Mouse (Mus musculus) heart, postnatal 0 days (tissue): ENCODE data around the gene Tyk2. TPM values are rescaled to one million over a fixed set of nuclear protein-coding genes. Genes with fewer than 3 reads are reported as not detected.

ENCODE experiments used
- ATAC-seq: fragments of 200-750 bp; cut with Nextera tagmentation; 2 replicates; pipeline ENCODE4 v1.8.0; 2017; ENCODE audit warnings: low read depth, moderate number of reproducible peaks, moderate library complexity; ENCODE audit not compliant: insufficient read depth
- DNase-seq: peaks from one replicate; pipeline ENCODE4 v3.0.0-alpha.2; 2016; ENCODE audit warnings: low spot score
- H3K27ac ChIP-seq: fragments of 300-500 bp; sonication (generic); 2 replicates; pipeline ENCODE4 v1.5.1; 2014; ENCODE audit warnings: low read depth, mild to moderate bottlenecking
- H3K27me3 ChIP-seq: fragments of 300-500 bp; sonication (generic); 2 replicates; pipeline ENCODE4 v1.6.1; 2014; ENCODE audit warnings: low read length, mixed read lengths; ENCODE audit not compliant: control insufficient read depth, insufficient read depth
- H3K36me3 ChIP-seq: fragments of 300-500 bp; sonication (generic); replicated peaks from 2 replicates; pipeline ENCODE4 v1.6.1; 2014; ENCODE audit warnings: low read length, mixed read lengths; ENCODE audit not compliant: control insufficient read depth, insufficient read depth
- H3K4me1 ChIP-seq: fragments of 300-500 bp; sonication (generic); 2 replicates; pipeline ENCODE4 v1.6.1; 2014; ENCODE audit warnings: antibody characterized with exemption; ENCODE audit not compliant: control insufficient read depth, insufficient read depth
- H3K4me2 ChIP-seq: fragments of 300-500 bp; sonication (generic); 2 replicates; pipeline ENCODE4 v1.6.1; 2014; ENCODE audit warnings: low read depth, mild to moderate bottlenecking, low read length, moderate library complexity
- H3K4me3 ChIP-seq: fragments of 300-500 bp; sonication (generic); 2 replicates; pipeline ENCODE4 v1.5.1; 2014; ENCODE audit warnings: low read depth, low read length
- H3K9ac ChIP-seq: fragments of 300-500 bp; sonication (generic); replicated peaks from 2 replicates; pipeline ENCODE4 v1.6.1; 2014; ENCODE audit warnings: low read depth, low read length, mixed read lengths
- H3K9me3 ChIP-seq: fragments of 300-500 bp; sonication (generic); replicated peaks from 2 replicates; pipeline ENCODE4 v1.6.1; 2016; ENCODE audit warnings: low read length; ENCODE audit not compliant: control insufficient read depth
- CTCF ChIP-seq: IDR thresholded peaks from 2 replicates; pipeline ENCODE4 v1.5.1; 2016; ENCODE audit warnings: antibody characterized with exemption, control low read depth, low read depth
- EP300 ChIP-seq: IDR thresholded peaks from 2 replicates; pipeline ENCODE4 v1.6.1; 2016; ENCODE audit warnings: antibody characterized with exemption, low read depth
- WGBS: fragments of 180-500 bp; shearing (Covaris S2); extraction: QIAGEN DNeasy Blood & Tissue Kit; methylation state at CpG from one replicate; pipeline ENCODE4 v1.1.7; 2014; 5-methylcytosine and 5-hydroxymethylcytosine counted together
- polyA plus RNA-seq: library from polyadenylated mRNA; unstranded; fragments of >200 nt; fragmentation: Nextera tagmentation; extraction: Ambion mirVana; gene quantifications from 2 replicates; pipeline ENCODE4 v1.2.1, GENCODE M21; 2015
- total RNA-seq: library from RNA; depleted of rRNA; stranded (reverse); fragments of >200 nt; gene quantifications from 2 replicates; pipeline ENCODE4 v1.2.3, GENCODE M21; 2014; ENCODE audit warnings: low replicate concordance

Tyk2 gene
- total and polyA plus RNA-seq, 2 experiments from 2014 or later, result 7.7 to 17.9 TPM

- 60% methylated on average over 5 of the region's 5 CpGs for WGBS
- no peak overlapping the region for H3K27ac ChIP-seq
- ATAC-seq, result no peak
Observed at GRCm38 (mm10) chr9:21105760-21106564, 25.1 kb downstream of the Tyk2 start.

GRCm38 (mm10) chr9:21104814-21105213 is 26.2 kb downstream of the Tyk2 start:
- Histone ChIP-seq H3K36me3 (no peaks in the 10 kb centered on the region; the same call in 1 of the 2 replicates), H3K4me2 (no peak overlapping the region), H3K27me3 (no peaks in the 10 kb centered on the region), H3K4me1 (no peaks in the 10 kb centered on the region), H3K9me3 (no peaks in the 10 kb centered on the region), H3K4me3 (no peak overlapping the region), H3K27ac (no peak overlapping the region), H3K9ac (no peak overlapping the region)
- TF ChIP-seq CTCF (no peak), EP300 (no peak)
- DNase-seq (no peak), ATAC-seq (no peak)
- 79% methylated on average over 6 of the region's 6 CpGs for WGBS

More at GRCm38 (mm10) chr9:21105760-21106564, 25.1 kb downstream of the Tyk2 start:
- Histone ChIP-seq H3K4me1 (no peaks in the 10 kb centered on the region), H3K9me3 (no peaks in the 10 kb centered on the region), H3K4me3 (no peak overlapping the region), H3K9ac (no peak overlapping the region), H3K4me2 (no peak overlapping the region), H3K36me3 (peaks cover 4% of the 10 kb centered on the region; the same call in 1 of the 2 replicates), H3K27me3 (no peaks in the 10 kb centered on the region)
- DNase-seq, result no peak
- TF ChIP-seq EP300, result no peak
- no peak for TF ChIP-seq CTCF

- Histone ChIP-seq H3K4me3 (no peak overlapping the region), H3K27ac (no peak overlapping the region), H3K27me3 (no peaks in the 10 kb centered on the region), H3K36me3 (no peaks in the 10 kb centered on the region; the same call in 1 of the 2 replicates), H3K4me1 (no peaks in the 10 kb centered on the region), H3K9me3 (no peaks in the 10 kb centered on the region), H3K4me2 (no peak overlapping the region), H3K9ac (no peak overlapping the region)
- WGBS, result 79% methylated on average over 2 of the region's 2 CpGs
- ATAC-seq (no peak), DNase-seq (no peak)
- TF ChIP-seq CTCF, result no peak
- no peak for TF ChIP-seq EP300
Observed at GRCm38 (mm10) chr9:21102076-21102475, 29.0 kb downstream of the Tyk2 start.

- H3K27ac ChIP-seq, result no peak overlapping the region
- no peaks in the 10 kb centered on the region for H3K9me3 ChIP-seq
- DNase-seq (no peak), ATAC-seq (no peak)
- H3K4me2 ChIP-seq, result no peak overlapping the region
- TF ChIP-seq EP300, result no peak
- TF ChIP-seq CTCF, result no peak
- H3K27me3 ChIP-seq, result no peaks in the 10 kb centered on the region
- 39% methylated on average over 15 of the region's 15 CpGs for WGBS
- H3K4me3 ChIP-seq, result no peak overlapping the region
- H3K36me3 ChIP-seq, result no peaks in the 10 kb centered on the region; the same call in 1 of the 2 replicates
- H3K9ac ChIP-seq, result no peak overlapping the region
- H3K4me1 ChIP-seq, result no peaks in the 10 kb centered on the region
Observed at GRCm38 (mm10) chr9:21100447-21101161, 30.4 kb downstream of the Tyk2 start.

- Histone ChIP-seq H3K4me3 (no peak overlapping the region), H3K9ac (no peak overlapping the region), H3K27me3 (no peaks in the 10 kb centered on the region), H3K36me3 (no peaks in the 10 kb centered on the region), H3K4me2 (no peak overlapping the region), H3K4me1 (no peaks in the 10 kb centered on the region), H3K27ac (no peak overlapping the region), H3K9me3 (no peaks in the 10 kb centered on the region)
- WGBS, result 52% methylated on average over 8 of the region's 8 CpGs
- TF ChIP-seq CTCF, result no peak
- no peak for TF ChIP-seq EP300
- ATAC-seq, result no peak
- no peak for DNase-seq
Observed at GRCm38 (mm10) chr9:21097793-21098192, 33.2 kb downstream of the Tyk2 start.
